Mouse (Mus musculus): Measurements from ENCODE around the gene Timm9. TPM values are rescaled to one million over a fixed set of nuclear protein-coding genes. Genes with fewer than 3 reads are reported as not detected.

Gene Timm9
- polyA plus RNA-seq, 1 experiment from 2014 or later: 120 TPM

Other genes starting within 250 kb of the Timm9 start
- gene Actr10, start 198.8 kb downstream of the Timm9 start, polyA plus RNA-seq (2014; fragmentation: Nextera tagmentation; extraction: Ambion mirVana): 197 and 201 TPM in 2 replicates
- gene Psma3, start 162.1 kb downstream of the Timm9 start, polyA plus RNA-seq (2014; fragmentation: Nextera tagmentation; extraction: Ambion mirVana): 602 and 638 TPM in 2 replicates
- 31.6 and 32.5 TPM in 2 replicates for gene Arid4a, start 120.7 kb downstream of the Timm9 start, polyA plus RNA-seq (2014; fragmentation: Nextera tagmentation; extraction: Ambion mirVana)
- not detected in 2 replicates for gene Tomm20l, start 25.3 kb downstream of the Timm9 start, polyA plus RNA-seq (2014; fragmentation: Nextera tagmentation; extraction: Ambion mirVana)
- gene 2700049A03Rik, start 164 bp upstream of the Timm9 start, polyA plus RNA-seq (2014; fragmentation: Nextera tagmentation; extraction: Ambion mirVana): 12.2 TPM in 2 replicates
- 6.3 and 7.3 TPM in 2 replicates for gene Dact1, start 173.2 kb upstream of the Timm9 start, polyA plus RNA-seq (2014; fragmentation: Nextera tagmentation; extraction: Ambion mirVana)